Comparison of ENCODE assay signal across 8 mouse cellular contexts in genomic region chr16:37011922-37012289, GRCm38 (mm10). TPM values are rescaled to one million over a fixed set of nuclear protein-coding genes. Genes with fewer than 3 reads are reported as not detected.
DNase-seq lines count a peak whose midpoint lies in the region; ATAC-seq and TF ChIP-seq lines count a peak whose summit lies in the region.

No protein-coding gene starts in this region.

- H3K27me3 ChIP-seq in heart, embryonic 10.5 days (ENCODE audit: insufficient read depth, poor library complexity, severe bottlenecking): no peaks in the 10 kb centered on the region
- no peaks in the 10 kb centered on the region for H3K27me3 ChIP-seq in forebrain, embryonic 16.5 days (replicated peaks; ENCODE audit: control insufficient read depth, insufficient read depth, low read length)

- no peak for ATAC-seq in forebrain, embryonic 16.5 days
- ATAC-seq in megakaryocyte, adult 5-6 weeks (ENCODE audit: poor library complexity, severe bottlenecking): peak; percentile 24; the same call in 1 of the 2 replicates

- intact Hi-C loops in heart, postnatal 25 days (cut with DNase I): loop anchor here (2.0 to 5.0 kb wide), 2 partner anchors 71 to 135 kb away; partner anchors contain the start of genes Eaf2 and Golgb1
- intact Hi-C loops in left cerebral cortex, postnatal 10 days (cut with DNase I): loop anchor here (2.0 kb wide), 2 partner anchors 85 to 137 kb away; partner anchors contain the start of genes Eaf2 and Golgb1

- no peaks in the 10 kb centered on the region for H3K9me3 ChIP-seq in heart, embryonic 10.5 days
- H3K9me3 ChIP-seq in ES-E14 (ENCODE audit: control insufficient read depth, insufficient read depth, low read depth, low read length): no peaks in the 10 kb centered on the region
- no peaks in the 10 kb centered on the region for H3K9me3 ChIP-seq in forebrain, embryonic 16.5 days (ENCODE audit: control insufficient read depth, low read length)

- DNase-seq in heart, embryonic 10.5 days (ENCODE audit: low spot score): peak; percentile 78
- no peak for DNase-seq in heart, postnatal 25 days (ENCODE audit: low spot score)
- DNase-seq in ES-E14 (ENCODE audit: low read depth, low spot score): no peak
- no peak for DNase-seq in layer of hippocampus, adult 18-20 months (ENCODE audit: low spot score in 2 of 2)
- DNase-seq in left cerebral cortex, postnatal 10 days (ENCODE audit: extremely low spot score in 1 of 2, low spot score in 2 of 2): no peak
- no peak for DNase-seq in right cerebral cortex, postnatal 10 days (ENCODE audit: low spot score in 2 of 2)

- in situ Hi-C loops in ES-E14 (cut with MboI; ENCODE audit: low sequenced_read_pairs in 2 of 2, unreplicated experiment in 2 of 2): no loop called here

- peak overlapping the region; percentile 79 for H3K27ac ChIP-seq in heart, embryonic 10.5 days
- H3K27ac ChIP-seq in ES-E14 (ENCODE audit: insufficient read depth, low read depth, low read length, poor library complexity, severe bottlenecking): no peak overlapping the region
- no peak overlapping the region for H3K27ac ChIP-seq in forebrain, embryonic 16.5 days (ENCODE audit: low read length)

- H3K4me1 ChIP-seq in heart, embryonic 10.5 days: peaks cover 15% of the 10 kb centered on the region; the same call in 1 of the 2 replicates
- peaks cover 0 to 4% of the 10 kb centered on the region in 2 experiments; a peak in 1 of 4 replicates for H3K4me1 ChIP-seq in ES-E14 (ENCODE audit: control insufficient read depth in 2 of 2, insufficient read depth in 2 of 2, low read length in 2 of 2, poor library complexity in 1 of 2)
- H3K4me1 ChIP-seq in forebrain, embryonic 16.5 days (replicated peaks; ENCODE audit: control insufficient read depth, insufficient read depth, low read length): peaks cover 9% of the 10 kb centered on the region

- peak overlapping the region; percentile 96 for H3K4me2 ChIP-seq in forebrain, embryonic 16.5 days (ENCODE audit: low read length)

- peak overlapping the region; percentile 85 for H3K9ac ChIP-seq in ES-E14 (ENCODE audit: insufficient read depth, low read depth, low read length, poor library complexity, severe bottlenecking)
- peak overlapping the region; percentile 71 for H3K9ac ChIP-seq in forebrain, embryonic 16.5 days (replicated peaks; ENCODE audit: low read depth, low read length)

- WGBS in heart, embryonic 10.5 days: under 1% methylated on average over 26 of the region's 26 CpGs
- WGBS in forebrain, embryonic 16.5 days: under 1% methylated on average over 26 of the region's 26 CpGs

- peak overlapping the region; percentile 75 for H3K4me3 ChIP-seq in heart, embryonic 10.5 days
- H3K4me3 ChIP-seq in ES-E14 (ENCODE audit: insufficient read depth in 1 of 2, low read depth in 1 of 2, low read length in 2 of 2, poor library complexity in 1 of 2, severe bottlenecking in 1 of 2): peak overlapping the region; percentile 76 to 93
- H3K4me3 ChIP-seq in forebrain, embryonic 16.5 days (replicated peaks; ENCODE audit: low read length): peak overlapping the region; percentile 79

- H3K36me3 ChIP-seq in heart, embryonic 10.5 days: peaks cover 3% of the 10 kb centered on the region; the same call in 1 of the 2 replicates
- H3K36me3 ChIP-seq in ES-E14 (ENCODE audit: control insufficient read depth, insufficient read depth, low read length, poor library complexity, severe bottlenecking): no peaks in the 10 kb centered on the region
- H3K36me3 ChIP-seq in forebrain, embryonic 16.5 days (ENCODE audit: control insufficient read depth, insufficient read depth): no peaks in the 10 kb centered on the region

TF ChIP-seq in ES-E14, 5 proteins besides CTCF, POLR2A, EP300 and RAD21:
- TF ChIP-seq CHD2 (IDR thresholded peaks at IDR 0.05; ENCODE audit: low read depth, low read length) (no peak), HCFC1 (IDR thresholded peaks at IDR 0.05; ENCODE audit: borderline replicate concordance, insufficient read depth, low read length) (no peak), MAFK (IDR thresholded peaks at IDR 0.05; ENCODE audit: insufficient read depth, low read depth, low read length) (no peak), ZNF384 (IDR thresholded peaks at IDR 0.05; ENCODE audit: low read depth, low read length) (no peak), ZC3H11A (IDR thresholded peaks at IDR 0.05; ENCODE audit: borderline replicate concordance, low read depth, low read length) (no peak)

RNA-seq across cellular contexts. Expression of gene Polq, which starts 0.3 kb away (rescaled TPM):
- 9.8 and 11.1 TPM in 2 replicates for polyA plus RNA-seq in heart, embryonic 10.5 days (2016; fragmentation: Nextera tagmentation; extraction: Ambion mirVana)
- total RNA-seq in heart, postnatal 25 days (2021): 1 to 10 TPM; 1.9 to 2.2 TPM
- 10.7 and 12.1 TPM in 2 replicates for total RNA-seq in ES-E14 (2012; rRNA removed)
- polyA plus RNA-seq in forebrain, embryonic 16.5 days (2015; fragmentation: Nextera tagmentation; extraction: Ambion mirVana): 5.5 and 5.9 TPM in 2 replicates
- total RNA-seq in megakaryocyte, adult 5-6 weeks (2015): 9.3 and 16.0 TPM in 2 replicates
- total RNA-seq in megakaryocyte, adult 5-6 weeks (2017): 13.4 and 13.9 TPM in 2 replicates
- under 1 TPM; 0.79 to 0.86 TPM for total RNA-seq in layer of hippocampus, adult 18-20 months (2021)
- 1 to 10 TPM; 2.4 to 3.2 TPM for total RNA-seq in left cerebral cortex, postnatal 10 days (2021)

RNA-seq across cellular contexts. Expression of gene Fbxo40, which starts 21.6 kb away (rescaled TPM):
- 3.7 and 6.9 TPM in 2 replicates for polyA plus RNA-seq in heart, embryonic 10.5 days (2016; fragmentation: Nextera tagmentation; extraction: Ambion mirVana)
- 100 to 1,000 TPM; 173 to 190 TPM for total RNA-seq in heart, postnatal 25 days (2021)
- total RNA-seq in ES-E14 (2012; rRNA removed): 0.09 and 0.11 TPM in 2 replicates
- 0.08 and 0.15 TPM in 2 replicates for polyA plus RNA-seq in forebrain, embryonic 16.5 days (2015; fragmentation: Nextera tagmentation; extraction: Ambion mirVana)
- not detected in 2 replicates for total RNA-seq in megakaryocyte, adult 5-6 weeks (2015)
- total RNA-seq in megakaryocyte, adult 5-6 weeks (2017): 0.04 and 0.33 TPM in 2 replicates
- under 1 TPM in 1 of 2 experiments, not detected in 1; 0.08 TPM for total RNA-seq in layer of hippocampus, adult 18-20 months (2021)
- total RNA-seq in left cerebral cortex, postnatal 10 days (2021): under 1 TPM in 1 of 2 experiments, not detected in 1; 0.20 TPM

Comparison
In these comparisons a context has a peak if more than half of its experiments do, and no peak if none do; other contexts are left out.
1. RNA of gene Fbxo40, which starts 21.6 kb away (total RNA-seq): 173 to 190 TPM in heart, postnatal 25 days; 0.04 to 0.33 TPM in megakaryocyte, adult 5-6 weeks, 0.20 TPM in left cerebral cortex, postnatal 10 days, 0.09 to 0.11 TPM in ES-E14 and 0.08 TPM in layer of hippocampus, adult 18-20 months; every median in the first group is over 100 times any median in the second.
2. Peak in every context shown above with its lines, with median percentiles within 50 percentile points of each other: H3K4me3 ChIP-seq.